Mouse (Mus musculus): ENCODE results near the gene Vamp9. TPM values are rescaled to one million over a fixed set of nuclear protein-coding genes. Genes with fewer than 3 reads are reported as not detected.

Vamp9 gene
- polyA plus RNA-seq (2012; rRNA removed), result 0.24 and 0.27 TPM in 2 replicates

DNA sequence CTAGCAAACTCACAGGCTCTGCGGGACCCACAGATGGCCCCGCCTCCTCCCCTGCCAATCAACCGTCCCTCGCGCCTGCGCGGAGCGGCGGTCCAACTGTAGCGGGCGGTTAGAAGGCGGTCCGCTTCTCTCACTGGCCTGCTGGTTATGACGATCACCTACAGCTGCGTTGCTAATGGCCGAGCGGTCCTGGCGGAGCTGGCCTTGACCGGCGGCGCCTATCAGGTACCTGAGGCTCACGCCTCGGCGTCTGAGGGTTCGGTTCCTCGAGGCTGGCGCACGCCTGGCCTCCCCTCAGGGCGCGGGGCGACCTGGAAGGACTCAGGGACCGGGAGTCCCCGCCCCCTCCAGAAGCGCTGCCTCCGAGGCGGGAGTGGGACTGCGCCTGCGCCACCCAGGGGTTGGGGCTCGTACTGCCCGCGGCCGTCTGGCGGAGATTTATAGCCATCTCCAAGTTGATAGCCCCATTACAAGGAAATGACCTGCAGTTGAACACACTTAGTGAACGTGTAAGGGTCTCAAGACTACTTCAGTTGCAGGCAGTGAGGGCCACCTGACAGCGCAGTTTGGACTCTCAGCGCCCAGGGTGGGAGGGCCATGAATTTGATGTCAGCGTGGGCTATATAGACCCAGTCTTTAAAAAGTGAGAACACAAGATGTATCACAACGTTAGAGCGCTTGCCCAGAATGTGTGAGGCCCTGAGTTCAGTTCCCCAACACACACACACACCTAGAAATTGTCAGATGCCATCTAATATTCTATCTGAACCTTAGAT, at the start of gene Vamp9:
Gene Vamp9, plus strand, starts transcription at position 74 of the 776 bp plus-strand sequence.
- peak; percentile 98 for DNase-seq (ENCODE audit: low read depth)
- TF ChIP-seq CTCF (IDR thresholded peaks at IDR 0.05; ENCODE audit: borderline replicate concordance, extremely low read depth, insufficient read depth, insufficient read length), result peak; percentile 53
- no peak; the same call in 1 of the 2 replicates for TF ChIP-seq POLR2A (IDR thresholded peaks at IDR 0.05; ENCODE audit: borderline replicate concordance, extremely low read depth, insufficient read depth, insufficient read length, poor library complexity, severe bottlenecking)

DNA sequence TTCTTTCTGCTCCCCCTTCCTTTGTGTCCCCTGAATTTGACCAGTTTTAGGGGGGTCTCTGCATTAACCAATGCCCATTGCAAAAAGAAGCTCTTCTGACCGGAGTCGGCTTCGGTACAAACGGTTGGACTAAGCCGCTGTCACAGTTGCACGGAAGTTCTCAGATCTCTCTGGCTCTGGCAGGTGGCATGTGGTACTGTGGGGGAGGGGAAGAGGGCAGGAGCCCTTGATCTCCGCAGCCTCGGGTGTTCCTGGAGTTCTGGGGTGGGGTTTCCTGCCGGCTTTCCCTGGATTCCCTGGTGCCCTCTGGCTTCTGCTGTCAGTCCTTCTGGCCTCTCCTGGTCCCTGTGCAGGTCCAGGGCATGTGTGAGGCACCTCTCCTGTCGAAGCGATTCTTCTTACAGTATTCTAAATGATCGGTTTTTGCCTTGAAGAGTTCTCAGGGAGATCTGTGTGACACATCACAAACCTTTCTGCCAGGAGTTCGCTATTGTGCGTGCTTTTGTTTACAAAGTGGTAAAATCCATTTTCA, 48.9 kb upstream of the Vamp9 start:
- no peak for TF ChIP-seq CTCF (IDR thresholded peaks at IDR 0.05; ENCODE audit: borderline replicate concordance, extremely low read depth, insufficient read depth, insufficient read length)
- DNase-seq (ENCODE audit: low read depth), result no peak

DNA sequence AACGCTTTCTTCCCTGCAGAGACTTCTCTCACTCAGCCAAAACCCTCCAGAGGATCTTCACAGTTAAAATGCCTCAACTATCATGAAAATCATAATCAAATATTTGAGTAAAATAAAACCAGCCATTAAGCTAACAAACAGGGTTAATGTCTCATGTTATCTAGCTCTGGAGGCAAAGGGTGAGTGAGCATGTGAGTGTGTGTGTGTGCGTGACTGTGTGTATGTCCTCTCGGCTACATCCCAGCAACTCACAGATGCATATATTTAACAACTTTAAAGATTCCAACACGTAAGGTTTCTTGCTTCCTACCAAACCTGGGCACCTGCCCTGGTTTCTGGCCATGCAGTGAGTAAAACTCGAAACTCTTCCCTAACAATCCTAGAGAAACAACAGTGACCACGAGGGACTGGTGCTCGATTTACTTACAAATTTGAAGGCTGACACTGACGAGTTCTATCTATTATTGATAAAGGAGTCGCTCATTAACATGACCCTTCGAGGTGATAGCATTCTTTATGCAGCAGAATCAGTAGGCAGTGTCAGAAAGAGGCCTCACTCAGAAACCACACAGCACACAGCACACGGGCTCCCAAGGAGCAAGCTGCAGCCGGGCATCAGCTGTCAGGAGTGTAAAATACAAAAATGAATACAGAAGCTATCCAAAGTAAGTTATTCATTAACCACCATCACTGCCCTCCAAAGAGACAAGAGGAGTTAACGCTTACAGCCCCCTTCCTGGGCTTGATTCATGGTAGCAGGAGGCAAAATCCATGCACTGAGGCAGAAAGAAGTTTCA, 46.2 kb upstream of the Vamp9 start:
- no peak for DNase-seq (ENCODE audit: low read depth)
- TF ChIP-seq CTCF (IDR thresholded peaks at IDR 0.05; ENCODE audit: borderline replicate concordance, extremely low read depth, insufficient read depth, insufficient read length) (no peak), POLR2A (IDR thresholded peaks at IDR 0.05; ENCODE audit: borderline replicate concordance, extremely low read depth, insufficient read depth, insufficient read length, poor library complexity, severe bottlenecking) (no peak)

DNA sequence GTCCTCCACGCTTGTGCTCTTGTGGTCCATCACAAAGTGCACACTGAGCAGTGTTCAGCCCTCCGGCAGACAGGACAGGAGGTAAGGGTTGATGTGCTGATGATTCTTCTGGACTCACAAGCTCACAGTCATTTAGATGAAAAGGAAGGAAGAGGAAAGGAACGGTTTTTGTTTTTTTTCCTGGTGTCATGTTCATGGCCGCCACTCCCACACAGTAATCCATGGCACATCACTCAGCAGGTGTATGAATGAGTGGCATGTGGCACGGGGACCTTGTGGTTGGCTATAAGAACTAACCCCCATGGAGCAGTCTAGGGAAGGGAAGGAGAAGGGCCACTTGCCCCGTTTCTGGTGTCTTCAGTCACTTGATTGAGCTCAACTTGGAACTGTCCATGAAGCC, 44.2 kb upstream of the Vamp9 start:
- no peak for DNase-seq (ENCODE audit: low read depth)
- TF ChIP-seq CTCF (IDR thresholded peaks at IDR 0.05; ENCODE audit: borderline replicate concordance, extremely low read depth, insufficient read depth, insufficient read length) (no peak), POLR2A (IDR thresholded peaks at IDR 0.05; ENCODE audit: borderline replicate concordance, extremely low read depth, insufficient read depth, insufficient read length, poor library complexity, severe bottlenecking) (no peak)

DNA sequence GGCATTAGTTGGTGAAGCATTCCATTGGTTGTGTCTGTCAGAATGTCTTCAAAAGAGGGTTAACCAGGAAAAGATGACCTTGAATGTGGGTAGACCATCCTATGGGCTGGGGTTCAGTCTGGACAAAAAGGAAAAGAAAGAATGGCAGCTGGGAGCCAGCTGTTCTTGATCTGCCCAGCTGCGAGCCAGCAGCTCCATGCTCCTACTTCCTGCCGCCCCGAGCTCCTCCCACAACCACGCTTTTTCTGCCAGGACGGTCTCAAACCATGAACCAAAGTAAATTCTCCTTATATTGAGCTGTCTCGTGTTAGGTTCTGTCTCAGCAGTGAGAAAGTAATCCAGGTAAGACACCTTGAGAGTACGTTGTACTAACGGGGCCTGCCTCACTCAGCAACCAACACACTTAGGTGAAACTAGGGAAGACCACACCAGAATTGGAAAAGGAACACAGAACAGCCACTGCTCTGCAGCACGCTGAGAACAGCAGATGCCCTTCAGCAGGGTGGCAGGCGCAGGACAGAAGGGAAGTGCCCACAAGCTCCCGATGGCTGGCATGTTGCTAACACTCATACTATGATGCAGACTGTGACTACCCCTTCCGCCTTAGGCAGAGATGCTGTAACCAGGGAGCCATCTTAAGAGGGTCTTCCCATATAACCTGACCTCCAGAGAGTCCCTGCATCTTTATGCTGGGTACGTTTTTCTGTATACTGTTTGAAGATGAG, 42.2 kb upstream of the Vamp9 start:
- TF ChIP-seq POLR2A (IDR thresholded peaks at IDR 0.05; ENCODE audit: borderline replicate concordance, extremely low read depth, insufficient read depth, insufficient read length, poor library complexity, severe bottlenecking) (no peak), CTCF (IDR thresholded peaks at IDR 0.05; ENCODE audit: borderline replicate concordance, extremely low read depth, insufficient read depth, insufficient read length) (no peak)
- no peak for DNase-seq (ENCODE audit: low read depth)

DNA sequence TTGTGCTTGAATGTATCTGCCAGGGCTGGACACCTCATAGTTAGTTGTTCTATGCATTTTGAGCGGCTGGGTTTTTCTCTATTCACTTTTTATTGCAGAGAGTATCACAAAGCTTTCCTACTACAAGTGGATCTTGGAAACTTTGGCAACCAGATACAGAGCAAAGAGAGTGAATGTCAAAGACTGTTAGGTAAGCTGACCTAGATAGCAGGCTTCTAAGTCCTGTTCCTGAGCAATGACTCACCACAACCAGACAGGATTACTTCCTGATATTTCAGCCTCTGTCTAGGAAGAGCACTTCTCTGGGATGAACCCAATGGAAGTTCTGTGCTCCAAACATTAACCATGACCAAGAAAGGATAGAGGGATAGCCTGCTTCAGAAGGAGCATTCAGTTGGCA, 40.3 kb upstream of the Vamp9 start:
- no peak for DNase-seq (ENCODE audit: low read depth)
- TF ChIP-seq POLR2A (IDR thresholded peaks at IDR 0.05; ENCODE audit: borderline replicate concordance, extremely low read depth, insufficient read depth, insufficient read length, poor library complexity, severe bottlenecking), result no peak
- no peak for TF ChIP-seq CTCF (IDR thresholded peaks at IDR 0.05; ENCODE audit: borderline replicate concordance, extremely low read depth, insufficient read depth, insufficient read length)

DNA sequence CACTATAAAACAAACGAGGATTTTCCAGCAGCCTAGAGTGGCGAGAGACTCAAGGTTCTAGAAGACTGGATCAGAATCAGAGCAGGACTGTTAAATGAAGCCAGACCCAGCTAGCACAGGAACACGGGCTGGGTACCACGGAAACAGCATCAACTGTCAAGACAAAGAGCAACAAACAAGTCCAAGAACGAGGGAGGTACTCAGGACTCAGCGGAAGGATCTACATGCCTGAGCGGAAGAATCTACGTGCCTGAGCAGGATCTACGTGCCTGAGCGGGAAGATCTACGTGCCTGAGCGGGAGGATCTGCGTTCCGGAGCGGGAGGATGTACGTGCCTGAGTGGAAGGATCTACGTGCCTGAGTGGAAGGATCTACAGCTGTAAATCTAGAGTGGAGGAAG, 37.8 kb upstream of the Vamp9 start:
- no peak for TF ChIP-seq POLR2A (IDR thresholded peaks at IDR 0.05; ENCODE audit: borderline replicate concordance, extremely low read depth, insufficient read depth, insufficient read length, poor library complexity, severe bottlenecking)
- no peak for DNase-seq (ENCODE audit: low read depth)

DNA sequence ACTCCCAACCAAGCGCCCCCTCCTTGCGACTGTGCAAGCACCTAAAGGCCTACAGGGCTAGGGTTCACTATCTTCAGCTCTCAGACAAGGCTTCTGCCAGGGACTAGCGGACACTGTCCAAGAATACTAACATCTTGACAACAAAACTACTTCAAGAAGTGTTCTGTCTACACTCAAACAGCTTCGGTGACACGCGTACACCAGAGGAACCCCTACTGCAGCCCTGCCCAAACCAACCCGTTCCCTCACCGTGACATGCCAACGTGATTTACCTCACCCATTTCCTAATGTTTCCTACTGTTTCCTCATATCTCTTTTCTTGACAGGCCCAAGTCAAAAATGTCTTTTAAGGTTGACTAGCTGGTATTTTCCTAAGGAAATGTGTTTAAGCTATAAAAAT, 37.1 kb upstream of the Vamp9 start:
- DNase-seq (ENCODE audit: low read depth), result no peak
- TF ChIP-seq CTCF (IDR thresholded peaks at IDR 0.05; ENCODE audit: borderline replicate concordance, extremely low read depth, insufficient read depth, insufficient read length) (no peak), POLR2A (IDR thresholded peaks at IDR 0.05; ENCODE audit: borderline replicate concordance, extremely low read depth, insufficient read depth, insufficient read length, poor library complexity, severe bottlenecking) (no peak)

DNA sequence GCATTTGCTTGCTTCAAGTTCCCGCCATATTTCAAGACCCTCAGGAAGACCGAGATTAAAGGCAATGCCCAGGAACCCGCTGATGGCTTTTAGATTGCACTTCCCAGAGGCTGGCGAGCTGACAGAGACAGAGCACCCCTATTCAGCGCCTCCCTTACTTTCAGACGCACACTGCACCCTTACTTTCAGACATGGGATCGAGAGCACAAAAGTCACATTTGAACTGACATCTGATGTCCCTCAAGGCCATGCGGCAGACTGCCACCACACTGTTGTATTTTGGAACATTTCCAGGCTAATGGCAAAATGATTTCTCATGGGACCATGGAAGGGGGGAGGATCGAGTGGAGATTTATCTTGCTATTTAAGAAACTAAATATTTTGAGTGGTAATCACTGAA, 28.5 kb upstream of the Vamp9 start:
- no peak for TF ChIP-seq POLR2A (IDR thresholded peaks at IDR 0.05; ENCODE audit: borderline replicate concordance, extremely low read depth, insufficient read depth, insufficient read length, poor library complexity, severe bottlenecking)
- no peak for TF ChIP-seq CTCF (IDR thresholded peaks at IDR 0.05; ENCODE audit: borderline replicate concordance, extremely low read depth, insufficient read depth, insufficient read length)
- DNase-seq (ENCODE audit: low read depth), result no peak

DNA sequence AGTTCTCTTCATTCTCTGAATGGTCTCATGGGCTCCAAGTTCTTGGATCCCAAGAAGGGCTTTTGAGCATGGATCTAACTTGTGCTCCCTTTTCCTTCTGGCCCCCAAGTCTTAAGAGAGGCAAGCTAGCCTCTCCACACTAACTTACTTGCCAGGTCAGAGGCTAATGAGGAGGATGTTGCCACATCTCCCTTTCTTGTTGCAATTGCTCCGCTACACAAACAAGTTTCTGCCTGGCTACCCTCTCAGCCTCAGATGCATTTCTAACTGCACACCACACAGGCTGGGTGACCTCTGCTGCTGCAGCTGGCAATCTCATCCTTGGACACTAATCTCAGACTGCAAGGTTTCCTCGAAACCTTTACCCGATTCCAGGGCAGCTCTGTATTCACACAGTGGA, 23.6 kb upstream of the Vamp9 start:
- DNase-seq (ENCODE audit: low read depth), result no peak
- no peak for TF ChIP-seq POLR2A (IDR thresholded peaks at IDR 0.05; ENCODE audit: borderline replicate concordance, extremely low read depth, insufficient read depth, insufficient read length, poor library complexity, severe bottlenecking)
- TF ChIP-seq CTCF (IDR thresholded peaks at IDR 0.05; ENCODE audit: borderline replicate concordance, extremely low read depth, insufficient read depth, insufficient read length), result no peak

DNA sequence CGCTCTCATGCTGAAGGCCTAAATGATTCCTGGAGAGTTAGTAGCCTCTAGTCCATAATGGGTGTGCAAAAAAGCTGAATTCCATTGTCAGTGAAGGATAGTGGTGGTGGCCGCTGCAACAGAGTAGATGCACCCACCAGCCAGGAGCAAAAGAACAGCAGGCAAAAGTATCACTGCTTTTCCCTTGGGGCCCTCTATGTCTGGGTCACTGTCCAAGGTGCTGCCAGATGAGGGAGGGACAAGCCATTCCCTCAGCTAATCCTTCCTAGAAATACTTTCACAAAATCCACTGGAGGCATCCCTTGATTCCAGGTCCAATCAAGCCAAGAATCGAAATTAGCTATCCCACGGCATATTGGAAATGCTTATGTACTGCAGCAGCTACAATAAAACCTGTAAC, 22.0 kb upstream of the Vamp9 start:
- no peak for DNase-seq (ENCODE audit: low read depth)
- no peak for TF ChIP-seq POLR2A (IDR thresholded peaks at IDR 0.05; ENCODE audit: borderline replicate concordance, extremely low read depth, insufficient read depth, insufficient read length, poor library complexity, severe bottlenecking)
- TF ChIP-seq CTCF (IDR thresholded peaks at IDR 0.05; ENCODE audit: borderline replicate concordance, extremely low read depth, insufficient read depth, insufficient read length), result no peak

Data from brain, embryonic 14.5 days (tissue).